Mouse (Mus musculus): ENCODE results near the gene Hmox1. TPM values are rescaled to one million over a fixed set of nuclear protein-coding genes. Genes with fewer than 3 reads are reported as not detected.

The Hmox1 gene
- polyA plus RNA-seq (2014; fragmentation: Nextera tagmentation; extraction: Ambion mirVana), result 80.3 and 95.8 TPM in 2 replicates

- Histone ChIP-seq H3K36me3 (ENCODE audit: control insufficient read depth, insufficient read depth, low read length) (no peaks in the 10 kb centered on the region), H3K27me3 (replicated peaks; ENCODE audit: control insufficient read depth, insufficient read depth, low read length) (no peaks in the 10 kb centered on the region; the same call in 1 of the 2 replicates), H3K9ac (ENCODE audit: low read depth, low read length) (peak within 1 kb of the TSS; percentile 70), H3K4me3 (ENCODE audit: low read depth, low read length) (peak within 1 kb of the TSS; percentile 62), H3K4me1 (replicated peaks; ENCODE audit: control insufficient read depth, insufficient read depth, low read length) (peaks cover 12% of the 10 kb centered on the region), H3K27ac (ENCODE audit: low read depth, low read length) (peak within 1 kb of the TSS; percentile 59; the same call in 1 of the 2 replicates), H3K4me2 (peak within 1 kb of the TSS; percentile 89), H3K9me3 (ENCODE audit: control insufficient read depth, low read length) (no peaks in the 10 kb centered on the region)
- DNase-seq (ENCODE audit: low spot score) (peak; percentile 87), ATAC-seq (replicated peaks; ENCODE audit: low FRiP score) (peak; percentile 82)
- under 1% methylated on average over 36 of the region's 36 CpGs for WGBS
Observed at GRCm38 (mm10) chr8:75093399-75094156, at the start of gene Hmox1. Hmox1 (plus strand) TSS chr8:75093621.

GRCm38 (mm10) chr8:75046303-75046702 is 47.1 kb upstream of the Hmox1 start:
- Histone ChIP-seq H3K9me3 (ENCODE audit: control insufficient read depth, low read length) (no peaks in the 10 kb centered on the region), H3K4me1 (replicated peaks; ENCODE audit: control insufficient read depth, insufficient read depth, low read length) (0 out of 2 replicates have a peak, but pooled peaks cover 3% of the 10 kb centered on the region), H3K27ac (ENCODE audit: low read depth, low read length) (no peak overlapping the region), H3K9ac (ENCODE audit: low read depth, low read length) (no peak overlapping the region), H3K4me3 (ENCODE audit: low read depth, low read length) (no peak overlapping the region), H3K4me2 (no peak overlapping the region), H3K27me3 (replicated peaks; ENCODE audit: control insufficient read depth, insufficient read depth, low read length) (no peaks in the 10 kb centered on the region), H3K36me3 (ENCODE audit: control insufficient read depth, insufficient read depth, low read length) (peaks cover 3% of the 10 kb centered on the region; the same call in 1 of the 2 replicates)
- WGBS, result 81% methylated on average over 1 of the region's 1 CpGs
- DNase-seq (ENCODE audit: low spot score) (no peak), ATAC-seq (replicated peaks; ENCODE audit: low FRiP score) (no peak)

- Histone ChIP-seq H3K27ac (ENCODE audit: low read depth, low read length) (no peak overlapping the region), H3K36me3 (ENCODE audit: control insufficient read depth, insufficient read depth, low read length) (peaks cover 3% of the 10 kb centered on the region; the same call in 1 of the 2 replicates), H3K4me2 (no peak overlapping the region), H3K4me1 (replicated peaks; ENCODE audit: control insufficient read depth, insufficient read depth, low read length) (0 out of 2 replicates have a peak, but pooled peaks cover 3% of the 10 kb centered on the region), H3K9ac (ENCODE audit: low read depth, low read length) (no peak overlapping the region), H3K9me3 (ENCODE audit: control insufficient read depth, low read length) (no peaks in the 10 kb centered on the region), H3K4me3 (ENCODE audit: low read depth, low read length) (no peak overlapping the region), H3K27me3 (replicated peaks; ENCODE audit: control insufficient read depth, insufficient read depth, low read length) (no peaks in the 10 kb centered on the region)
- 81% methylated on average over 3 of the region's 3 CpGs for WGBS
- DNase-seq (ENCODE audit: low spot score) (no peak), ATAC-seq (replicated peaks; ENCODE audit: low FRiP score) (no peak)
Observed at GRCm38 (mm10) chr8:75047784-75048183, 45.6 kb upstream of the Hmox1 start.

- ATAC-seq (replicated peaks; ENCODE audit: low FRiP score) (no peak), DNase-seq (ENCODE audit: low spot score) (no peak)
- WGBS, result 86% methylated on average over 4 of the region's 4 CpGs
- Histone ChIP-seq H3K9ac (ENCODE audit: low read depth, low read length) (no peak overlapping the region), H3K27me3 (replicated peaks; ENCODE audit: control insufficient read depth, insufficient read depth, low read length) (no peaks in the 10 kb centered on the region), H3K4me1 (replicated peaks; ENCODE audit: control insufficient read depth, insufficient read depth, low read length) (no peaks in the 10 kb centered on the region), H3K36me3 (ENCODE audit: control insufficient read depth, insufficient read depth, low read length) (peaks cover 3% of the 10 kb centered on the region), H3K4me2 (no peak overlapping the region), H3K9me3 (ENCODE audit: control insufficient read depth, low read length) (no peaks in the 10 kb centered on the region), H3K27ac (ENCODE audit: low read depth, low read length) (no peak overlapping the region), H3K4me3 (ENCODE audit: low read depth, low read length) (no peak overlapping the region)
Observed at GRCm38 (mm10) chr8:75053342-75053741, 40.1 kb upstream of the Hmox1 start.

GRCm38 (mm10) chr8:75055673-75056072 is 37.7 kb upstream of the Hmox1 start:
- no peaks in the 10 kb centered on the region; the same call in none of the 2 replicates for H3K36me3 ChIP-seq (ENCODE audit: control insufficient read depth, insufficient read depth, low read length)
- ATAC-seq (replicated peaks; ENCODE audit: low FRiP score), result no peak

GRCm38 (mm10) chr8:75060022-75060421 is 33.4 kb upstream of the Hmox1 start:
- H3K4me3 ChIP-seq (ENCODE audit: low read depth, low read length), result no peak overlapping the region
- H3K27ac ChIP-seq (ENCODE audit: low read depth, low read length), result no peak overlapping the region
- no peak overlapping the region for H3K4me2 ChIP-seq
- H3K27me3 ChIP-seq (replicated peaks; ENCODE audit: control insufficient read depth, insufficient read depth, low read length), result no peaks in the 10 kb centered on the region
- no peak overlapping the region for H3K9ac ChIP-seq (ENCODE audit: low read depth, low read length)
- H3K4me1 ChIP-seq (replicated peaks; ENCODE audit: control insufficient read depth, insufficient read depth, low read length), result no peaks in the 10 kb centered on the region
- no peaks in the 10 kb centered on the region; the same call in 1 of the 2 replicates for H3K36me3 ChIP-seq (ENCODE audit: control insufficient read depth, insufficient read depth, low read length)
- no peaks in the 10 kb centered on the region for H3K9me3 ChIP-seq (ENCODE audit: control insufficient read depth, low read length)
- WGBS, result 75% methylated on average over 6 of the region's 6 CpGs
- DNase-seq (ENCODE audit: low spot score), result no peak
- ATAC-seq (replicated peaks; ENCODE audit: low FRiP score), result no peak

More at GRCm38 (mm10) chr8:75055673-75056072, 37.7 kb upstream of the Hmox1 start:
- Histone ChIP-seq H3K9ac (ENCODE audit: low read depth, low read length) (no peak overlapping the region), H3K4me1 (replicated peaks; ENCODE audit: control insufficient read depth, insufficient read depth, low read length) (no peaks in the 10 kb centered on the region), H3K9me3 (ENCODE audit: control insufficient read depth, low read length) (no peaks in the 10 kb centered on the region), H3K4me3 (ENCODE audit: low read depth, low read length) (no peak overlapping the region), H3K27me3 (replicated peaks; ENCODE audit: control insufficient read depth, insufficient read depth, low read length) (no peaks in the 10 kb centered on the region), H3K27ac (ENCODE audit: low read depth, low read length) (no peak overlapping the region), H3K4me2 (no peak overlapping the region)
- DNase-seq (ENCODE audit: low spot score), result no peak
- 67% methylated on average over 2 of the region's 2 CpGs for WGBS

- WGBS, result 81% methylated on average over 2 of the region's 2 CpGs
- H3K4me3 ChIP-seq (ENCODE audit: low read depth, low read length), result no peak overlapping the region
Observed at GRCm38 (mm10) chr8:75060815-75061214, 32.6 kb upstream of the Hmox1 start.

GRCm38 (mm10) chr8:75063290-75063689 is 30.1 kb upstream of the Hmox1 start:
- no peaks in the 10 kb centered on the region; the same call in 1 of the 2 replicates for H3K36me3 ChIP-seq (ENCODE audit: control insufficient read depth, insufficient read depth, low read length)
- no peak overlapping the region for H3K9ac ChIP-seq (ENCODE audit: low read depth, low read length)
- H3K4me1 ChIP-seq (replicated peaks; ENCODE audit: control insufficient read depth, insufficient read depth, low read length), result no peaks in the 10 kb centered on the region
- 69% methylated on average over 3 of the region's 3 CpGs for WGBS
- no peak for DNase-seq (ENCODE audit: low spot score)
- H3K4me3 ChIP-seq (ENCODE audit: low read depth, low read length), result no peak overlapping the region
- ATAC-seq (replicated peaks; ENCODE audit: low FRiP score), result no peak
- no peaks in the 10 kb centered on the region for H3K9me3 ChIP-seq (ENCODE audit: control insufficient read depth, low read length)
- H3K27ac ChIP-seq (ENCODE audit: low read depth, low read length), result no peak overlapping the region
- no peak overlapping the region for H3K4me2 ChIP-seq
- H3K27me3 ChIP-seq (replicated peaks; ENCODE audit: control insufficient read depth, insufficient read depth, low read length), result no peaks in the 10 kb centered on the region

More at GRCm38 (mm10) chr8:75060815-75061214, 32.6 kb upstream of the Hmox1 start:
- no peaks in the 10 kb centered on the region; the same call in 1 of the 2 replicates for H3K36me3 ChIP-seq (ENCODE audit: control insufficient read depth, insufficient read depth, low read length)
- H3K9ac ChIP-seq (ENCODE audit: low read depth, low read length), result no peak overlapping the region
- no peak overlapping the region for H3K27ac ChIP-seq (ENCODE audit: low read depth, low read length)
- ATAC-seq (replicated peaks; ENCODE audit: low FRiP score) (no peak), DNase-seq (ENCODE audit: low spot score) (no peak)
- H3K9me3 ChIP-seq (ENCODE audit: control insufficient read depth, low read length), result no peaks in the 10 kb centered on the region
- H3K27me3 ChIP-seq (replicated peaks; ENCODE audit: control insufficient read depth, insufficient read depth, low read length), result no peaks in the 10 kb centered on the region
- no peaks in the 10 kb centered on the region for H3K4me1 ChIP-seq (replicated peaks; ENCODE audit: control insufficient read depth, insufficient read depth, low read length)
- H3K4me2 ChIP-seq, result no peak overlapping the region

- no peaks in the 10 kb centered on the region; the same call in 1 of the 2 replicates for H3K36me3 ChIP-seq (ENCODE audit: control insufficient read depth, insufficient read depth, low read length)
- H3K27ac ChIP-seq (ENCODE audit: low read depth, low read length), result no peak overlapping the region
- no peaks in the 10 kb centered on the region for H3K4me1 ChIP-seq (replicated peaks; ENCODE audit: control insufficient read depth, insufficient read depth, low read length)
- H3K4me3 ChIP-seq (ENCODE audit: low read depth, low read length), result no peak overlapping the region
- no peak for DNase-seq (ENCODE audit: low spot score)
- H3K9me3 ChIP-seq (ENCODE audit: control insufficient read depth, low read length), result no peaks in the 10 kb centered on the region
- no peak for ATAC-seq (replicated peaks; ENCODE audit: low FRiP score)
- H3K27me3 ChIP-seq (replicated peaks; ENCODE audit: control insufficient read depth, insufficient read depth, low read length), result no peaks in the 10 kb centered on the region
- no peak overlapping the region for H3K9ac ChIP-seq (ENCODE audit: low read depth, low read length)
- H3K4me2 ChIP-seq, result no peak overlapping the region
- WGBS, result 86% methylated on average over 3 of the region's 3 CpGs
Observed at GRCm38 (mm10) chr8:75064790-75065189, 28.6 kb upstream of the Hmox1 start.

All from liver, embryonic 11.5 days (tissue).